Mouse (Mus musculus) midbrain, embryonic 10.5 days (tissue): Measurements from ENCODE around the gene Ccdc190. TPM values are rescaled to one million over a fixed set of nuclear protein-coding genes. Genes with fewer than 3 reads are reported as not detected.
A peak's percentile ranks its signal among the peaks of the same experiment; 100 is the strongest.

Experiments
- DNase-seq: peaks from one replicate; pipeline ENCODE4 v3.0.0-alpha.2; 2017; ENCODE audit warnings: low spot score
- H3K27ac ChIP-seq: fragments of 300-500 bp; sonication (generic); replicated peaks from 2 replicates; pipeline ENCODE4 v1.5.1; 2016; ENCODE audit warnings: mild to moderate bottlenecking
- H3K27me3 ChIP-seq: fragments of 300-500 bp; sonication (generic); 2 replicates; pipeline ENCODE4 v1.6.1; 2016; ENCODE audit warnings: low read depth, mild to moderate bottlenecking; ENCODE audit not compliant: poor library complexity, severe bottlenecking
- H3K36me3 ChIP-seq: fragments of 300-500 bp; sonication (generic); 2 replicates; pipeline ENCODE4 v1.6.1; 2016; ENCODE audit warnings: mild to moderate bottlenecking, moderate library complexity
- H3K4me1 ChIP-seq: fragments of 300-500 bp; sonication (generic); 2 replicates; pipeline ENCODE4 v1.6.1; 2016
- H3K4me3 ChIP-seq: fragments of 300-500 bp; sonication (generic); 2 replicates; pipeline ENCODE4 v1.5.1; 2016; ENCODE audit warnings: mild to moderate bottlenecking, moderate library complexity
- H3K9me3 ChIP-seq: fragments of 300-500 bp; sonication (generic); replicated peaks from 2 replicates; pipeline ENCODE4 v1.6.1; 2016; ENCODE audit warnings: mild to moderate bottlenecking
- WGBS: fragments of 180-500 bp; shearing (Covaris S2); methylation state at CpG from one replicate; pipeline ENCODE4 v1.1.7; 2016; 5-methylcytosine and 5-hydroxymethylcytosine counted together
- polyA plus RNA-seq: library from polyadenylated mRNA; unstranded; fragments of >200 nt; fragmentation: Nextera tagmentation; extraction: Ambion mirVana; gene quantifications from 2 replicates; pipeline ENCODE4 v1.2.1, GENCODE M21; 2016

Gene Ccdc190
- 0.30 and 0.41 TPM in 2 replicates for polyA plus RNA-seq

DNA sequence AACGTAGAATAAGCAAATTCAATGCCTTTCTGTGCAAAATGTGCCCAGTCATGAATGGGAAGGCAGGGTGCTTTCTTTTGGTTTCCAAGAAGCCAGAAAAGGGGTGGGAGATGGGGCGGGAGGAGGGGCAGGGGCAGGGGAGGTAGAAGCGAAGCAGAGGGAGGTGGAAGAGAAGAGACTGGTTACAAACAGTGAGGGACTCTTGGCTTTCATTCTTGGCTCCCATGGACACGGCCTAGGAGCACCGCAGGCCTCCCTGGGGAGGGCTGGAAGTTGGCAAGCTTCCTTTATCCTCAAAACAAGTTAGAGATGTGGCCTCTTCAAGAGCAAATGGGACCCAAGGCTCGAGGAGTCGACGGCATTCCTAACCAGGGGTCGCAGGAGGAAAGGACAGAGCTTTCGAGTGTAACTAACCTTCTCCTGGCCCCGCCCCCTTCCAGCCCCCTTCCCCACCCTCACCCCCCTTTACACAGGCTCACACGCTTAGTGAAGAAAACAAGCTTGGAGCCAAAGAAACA is at the start of gene Ccdc190:
Gene Ccdc190, plus strand, starts transcription at position 195 of the 518 bp plus-strand sequence.
- Histone ChIP-seq H3K27me3 (0 out of 2 replicates have a peak, but pooled peaks cover 8% of the 10 kb centered on the region), H3K9me3 (no peaks in the 10 kb centered on the region), H3K36me3 (no peaks in the 10 kb centered on the region), H3K4me3 (peak within 1 kb of the TSS; percentile 40), H3K27ac (peak within 1 kb of the TSS; percentile 79), H3K4me1 (peaks cover 37% of the 10 kb centered on the region)
- DNase-seq: peak; percentile 53
- 11% methylated on average over 12 of the region's 12 CpGs for WGBS

DNA sequence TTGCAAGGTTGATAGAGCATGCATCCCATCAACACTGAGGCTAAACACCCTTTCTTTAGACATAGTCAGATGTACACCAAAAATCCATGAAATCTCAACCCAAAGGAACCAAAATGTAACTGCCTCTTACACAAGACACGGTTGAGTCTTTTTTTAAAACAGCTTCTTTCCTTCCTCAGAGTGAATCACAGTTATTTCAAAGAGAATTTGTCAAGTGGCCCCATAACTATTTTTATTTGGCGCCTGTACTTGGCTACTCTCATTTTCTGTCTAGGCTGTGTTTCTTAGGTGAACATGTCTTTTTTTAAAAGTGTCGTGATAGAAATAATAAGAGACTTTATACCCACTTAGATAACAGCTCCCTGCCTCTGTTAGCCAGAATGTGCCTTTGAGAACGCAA is 49.4 kb upstream of the Ccdc190 start:
- WGBS: 90% methylated on average over 4 of the region's 4 CpGs

DNA sequence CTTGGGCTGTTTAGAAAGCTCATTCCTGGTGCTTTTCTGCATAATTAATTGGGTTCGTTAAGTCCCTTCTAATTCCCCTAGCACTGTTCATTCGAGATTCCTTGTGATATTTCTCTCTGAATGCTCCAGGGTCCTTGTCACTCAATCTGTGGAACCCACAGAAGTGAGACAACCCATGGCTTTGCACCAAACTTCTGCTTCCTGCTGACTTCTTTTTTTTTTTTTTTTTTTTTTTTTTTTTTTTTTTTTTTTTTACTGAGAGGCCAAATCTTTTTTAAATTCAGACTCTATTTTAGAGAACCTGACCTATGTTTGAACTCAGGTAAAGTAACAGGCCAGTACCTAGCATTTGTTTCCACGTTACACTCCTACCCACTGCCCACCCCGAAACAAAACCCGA is 48.3 kb upstream of the Ccdc190 start:
- no peaks in the 10 kb centered on the region for H3K4me1 ChIP-seq
- no peak for DNase-seq
- no peaks in the 10 kb centered on the region for H3K36me3 ChIP-seq
- no peak overlapping the region for H3K27ac ChIP-seq
- no peaks in the 10 kb centered on the region for H3K9me3 ChIP-seq
- H3K27me3 ChIP-seq: no peaks in the 10 kb centered on the region
- 92% methylated on average over 5 of the region's 5 CpGs for WGBS
- H3K4me3 ChIP-seq: no peak overlapping the region

More for the DNA sequence above, 49.4 kb upstream of the Ccdc190 start:
- Histone ChIP-seq H3K36me3 (no peaks in the 10 kb centered on the region), H3K27me3 (no peaks in the 10 kb centered on the region), H3K4me3 (no peak overlapping the region), H3K9me3 (no peaks in the 10 kb centered on the region), H3K4me1 (no peaks in the 10 kb centered on the region), H3K27ac (no peak overlapping the region)
- no peak for DNase-seq

DNA sequence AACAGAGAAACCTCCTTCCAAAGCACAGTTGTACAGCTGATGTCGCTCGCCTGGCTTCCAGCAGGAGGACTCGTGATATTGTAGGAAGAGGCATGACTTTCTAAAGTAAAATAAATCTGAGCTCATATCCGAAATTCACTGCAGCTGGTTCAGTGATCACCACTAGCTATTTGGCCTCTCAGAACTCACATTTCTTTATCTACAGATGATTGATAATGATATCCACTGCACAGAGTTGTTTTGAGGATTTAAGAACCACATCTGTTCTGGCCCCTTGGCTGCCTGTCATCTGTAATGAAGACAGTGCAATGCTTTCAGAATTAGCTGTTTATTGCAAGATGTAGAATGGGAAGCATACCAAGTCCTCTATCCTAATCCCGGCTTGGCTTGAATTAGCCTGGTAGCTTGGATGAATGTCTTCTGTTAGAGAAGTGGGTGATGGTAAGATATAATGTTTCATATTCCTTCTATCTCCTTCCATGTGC is 45.3 kb upstream of the Ccdc190 start:
- Histone ChIP-seq H3K27me3 (no peaks in the 10 kb centered on the region), H3K4me3 (no peak overlapping the region), H3K36me3 (no peaks in the 10 kb centered on the region), H3K27ac (no peak overlapping the region), H3K4me1 (no peaks in the 10 kb centered on the region), H3K9me3 (no peaks in the 10 kb centered on the region)
- DNase-seq: no peak
- 90% methylated on average over 5 of the region's 5 CpGs for WGBS

DNA sequence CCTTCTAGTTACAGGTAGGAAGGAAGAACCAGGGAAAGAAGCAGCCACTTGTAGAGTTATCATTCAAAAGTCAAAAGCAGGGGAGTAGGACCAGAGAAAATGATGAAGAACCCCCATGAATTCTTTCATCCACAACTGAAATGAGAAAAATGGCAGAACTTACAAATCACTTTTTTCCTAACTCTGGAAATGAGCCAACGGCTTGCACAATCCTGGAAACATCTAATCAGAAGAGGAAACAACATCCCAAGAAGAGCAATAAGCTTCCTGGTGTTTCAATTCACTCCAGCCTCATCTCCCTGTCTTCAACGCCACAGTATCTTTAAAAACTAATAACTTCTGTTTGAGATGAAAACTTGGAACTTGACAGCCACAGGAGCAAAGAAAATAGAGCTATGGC is 39.2 kb upstream of the Ccdc190 start:
- Histone ChIP-seq H3K4me3 (no peak overlapping the region), H3K27ac (no peak overlapping the region), H3K36me3 (no peaks in the 10 kb centered on the region), H3K4me1 (no peaks in the 10 kb centered on the region), H3K27me3 (no peaks in the 10 kb centered on the region), H3K9me3 (no peaks in the 10 kb centered on the region)
- WGBS: 80% methylated on average over 2 of the region's 2 CpGs
- DNase-seq: no peak

DNA sequence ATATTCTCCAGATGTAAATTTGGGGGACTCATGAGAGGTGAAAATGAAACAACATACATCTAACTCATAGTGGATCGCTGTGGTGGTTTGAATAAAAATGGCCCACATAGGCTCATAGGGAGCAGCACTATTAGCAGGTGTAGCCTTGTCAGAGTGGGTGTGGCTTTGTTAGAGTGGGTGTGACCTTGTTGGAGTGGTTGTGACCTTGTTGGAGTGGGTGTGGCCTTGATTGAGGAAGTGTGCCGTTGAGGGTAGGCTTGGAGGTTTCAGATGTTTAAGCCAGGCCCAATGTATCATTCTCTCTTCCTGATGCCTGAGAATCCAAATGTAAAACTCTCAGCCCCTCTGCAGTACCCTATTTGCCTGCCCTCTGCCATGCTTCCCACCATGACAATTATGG is 34.5 kb upstream of the Ccdc190 start:
- no peaks in the 10 kb centered on the region for H3K9me3 ChIP-seq
- 93% methylated on average over 2 of the region's 2 CpGs for WGBS
- no peaks in the 10 kb centered on the region for H3K36me3 ChIP-seq
- H3K27ac ChIP-seq: no peak overlapping the region
- DNase-seq: no peak
- H3K4me3 ChIP-seq: no peak overlapping the region
- no peaks in the 10 kb centered on the region for H3K27me3 ChIP-seq
- H3K4me1 ChIP-seq: no peaks in the 10 kb centered on the region

DNA sequence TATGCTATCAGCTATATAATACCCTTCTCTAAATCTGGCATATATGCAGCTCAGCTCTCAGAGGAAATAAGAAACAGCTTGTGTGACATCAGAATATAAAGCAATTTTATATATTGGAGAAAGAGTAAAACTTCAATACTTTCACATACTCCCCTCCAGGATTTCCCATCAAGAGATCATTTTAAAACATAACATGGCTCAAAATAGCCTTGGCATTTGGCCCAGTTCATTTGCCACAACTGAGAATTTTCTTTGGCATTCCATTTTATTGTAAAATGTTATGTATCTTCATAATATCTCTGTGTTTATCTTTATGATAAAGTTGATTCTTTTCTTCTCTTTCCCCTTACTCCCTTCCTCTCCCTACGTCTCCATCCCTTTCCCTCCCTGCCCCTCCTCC is 32.8 kb upstream of the Ccdc190 start:
- no peaks in the 10 kb centered on the region for H3K4me1 ChIP-seq
- 76% methylated on average over 1 of the region's 1 CpGs for WGBS
- no peaks in the 10 kb centered on the region for H3K36me3 ChIP-seq

DNA sequence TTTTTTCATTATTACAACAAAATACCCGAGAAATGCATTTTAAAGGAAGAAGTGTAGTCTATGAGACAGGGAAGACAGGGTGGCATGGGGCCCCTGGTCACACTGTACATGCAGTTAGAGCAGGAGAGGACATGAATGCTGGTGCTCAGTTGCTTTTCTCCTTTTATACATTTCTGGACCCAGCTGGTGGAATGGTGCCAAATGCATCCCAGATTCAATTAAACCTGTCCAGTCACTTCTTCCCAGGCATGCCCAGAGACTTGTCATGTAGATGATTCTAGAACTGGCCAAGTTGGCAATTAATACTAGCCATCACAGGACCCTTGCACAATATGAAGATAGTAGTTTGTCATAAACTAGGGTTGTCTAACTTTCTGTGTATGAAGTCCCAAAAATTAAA is 30.5 kb upstream of the Ccdc190 start:
- H3K4me3 ChIP-seq: no peak overlapping the region
- H3K27ac ChIP-seq: no peak overlapping the region
- H3K4me1 ChIP-seq: no peaks in the 10 kb centered on the region
- no peaks in the 10 kb centered on the region for H3K9me3 ChIP-seq
- no peaks in the 10 kb centered on the region for H3K27me3 ChIP-seq
- DNase-seq: no peak
- 72% methylated on average over 1 of the region's 1 CpGs for WGBS
- no peaks in the 10 kb centered on the region for H3K36me3 ChIP-seq

More for the DNA sequence above, 32.8 kb upstream of the Ccdc190 start:
- Histone ChIP-seq H3K4me3 (no peak overlapping the region), H3K27ac (no peak overlapping the region), H3K27me3 (no peaks in the 10 kb centered on the region), H3K9me3 (no peaks in the 10 kb centered on the region)
- DNase-seq: no peak

DNA sequence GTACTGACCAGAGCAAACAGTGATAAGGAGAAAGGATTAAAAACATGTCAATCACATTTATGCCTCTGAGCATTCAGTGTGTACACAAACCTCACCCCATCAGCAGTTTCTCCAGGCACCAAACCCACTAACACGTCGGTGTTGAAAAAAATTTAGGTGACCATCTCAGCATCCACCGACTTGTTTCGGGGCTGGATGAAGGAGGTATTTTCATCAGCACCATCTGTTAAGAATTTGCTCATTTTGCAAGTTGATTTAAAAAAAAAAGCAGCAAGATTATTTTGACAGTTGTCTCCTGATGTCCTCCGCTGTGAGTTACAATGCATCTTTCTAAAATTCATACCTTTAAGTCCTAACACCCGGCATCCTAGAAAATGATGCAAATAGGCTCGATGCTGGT is 29.8 kb upstream of the Ccdc190 start:
- Histone ChIP-seq H3K27ac (no peak overlapping the region), H3K27me3 (no peaks in the 10 kb centered on the region), H3K4me3 (no peak overlapping the region), H3K4me1 (no peaks in the 10 kb centered on the region), H3K36me3 (no peaks in the 10 kb centered on the region), H3K9me3 (no peaks in the 10 kb centered on the region)
- WGBS: 89% methylated on average over 7 of the region's 7 CpGs
- DNase-seq: no peak

DNA sequence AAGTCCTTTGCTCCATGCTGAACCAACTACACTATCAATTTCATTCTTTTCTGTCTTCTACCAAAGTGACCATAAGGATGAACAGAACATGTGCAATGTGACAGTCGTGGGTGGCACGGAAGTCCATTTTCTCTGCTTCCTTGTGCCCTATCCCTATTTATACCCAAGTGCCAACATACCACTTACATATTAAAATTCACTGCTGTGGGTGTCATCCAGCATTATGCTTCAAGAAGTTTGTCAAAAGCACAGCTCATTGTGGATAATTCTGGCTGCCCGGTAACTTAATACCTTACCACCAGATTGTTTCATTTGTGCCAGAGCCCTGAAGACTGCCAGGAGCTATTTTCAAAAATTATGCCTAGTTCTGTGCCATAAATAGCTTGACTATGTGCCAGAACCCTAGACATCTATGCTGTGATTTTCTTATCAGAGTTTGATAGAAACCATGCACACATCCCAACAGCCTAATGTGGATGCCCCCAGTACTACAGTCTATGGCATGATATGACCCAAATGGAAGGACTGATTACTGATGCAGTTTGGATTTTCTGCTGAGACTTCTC is 27.6 kb upstream of the Ccdc190 start:
- H3K4me3 ChIP-seq: no peak overlapping the region
- H3K36me3 ChIP-seq: no peaks in the 10 kb centered on the region
- H3K9me3 ChIP-seq: no peaks in the 10 kb centered on the region
- DNase-seq: no peak
- H3K27me3 ChIP-seq: no peaks in the 10 kb centered on the region
- no peaks in the 10 kb centered on the region for H3K4me1 ChIP-seq
- 97% methylated on average over 3 of the region's 3 CpGs for WGBS
- no peak overlapping the region for H3K27ac ChIP-seq

DNA sequence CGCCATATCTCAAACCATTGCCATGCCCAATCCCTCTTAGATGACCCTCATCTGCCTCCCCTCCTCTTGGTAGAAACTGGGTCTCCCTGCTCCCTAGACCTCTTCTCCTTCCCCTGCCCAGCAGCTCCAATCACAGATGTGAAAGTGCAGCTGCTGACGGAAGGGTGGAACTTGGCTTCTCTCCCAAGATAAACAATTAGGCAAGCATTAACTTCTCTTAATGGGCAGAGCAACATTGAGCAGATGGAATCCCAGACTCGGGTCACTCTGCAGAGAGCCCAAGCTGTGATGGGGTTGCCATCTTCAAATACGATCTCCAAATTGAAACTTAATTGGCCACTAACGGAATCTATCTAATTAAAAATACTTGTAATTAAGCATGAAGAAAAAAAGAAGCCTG is 19.3 kb upstream of the Ccdc190 start:
- Histone ChIP-seq H3K27me3 (no peaks in the 10 kb centered on the region), H3K27ac (no peak overlapping the region), H3K4me1 (no peaks in the 10 kb centered on the region), H3K4me3 (no peak overlapping the region), H3K9me3 (no peaks in the 10 kb centered on the region), H3K36me3 (no peaks in the 10 kb centered on the region)
- 91% methylated on average over 5 of the region's 5 CpGs for WGBS
- DNase-seq: no peak

DNA sequence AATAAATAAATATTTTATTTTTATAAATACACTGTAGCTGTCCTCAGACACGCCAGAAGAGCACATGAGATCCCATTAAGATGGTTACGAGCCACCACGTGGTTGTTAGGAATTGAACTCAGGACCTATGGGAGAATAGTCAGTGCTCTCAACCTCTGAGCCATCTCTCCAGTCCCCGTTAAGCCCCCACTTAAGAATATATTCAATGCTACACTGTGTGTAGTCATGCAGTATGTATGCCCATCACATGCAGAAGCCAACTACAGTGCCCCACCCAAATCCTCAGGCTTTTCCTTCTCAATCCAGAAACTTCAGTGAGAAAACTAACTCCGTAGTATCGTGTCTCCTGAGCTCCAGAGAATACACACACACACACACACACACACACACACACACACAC is 18.8 kb upstream of the Ccdc190 start:
- Histone ChIP-seq H3K9me3 (no peaks in the 10 kb centered on the region), H3K4me1 (no peaks in the 10 kb centered on the region), H3K27me3 (no peaks in the 10 kb centered on the region), H3K36me3 (no peaks in the 10 kb centered on the region), H3K4me3 (no peak overlapping the region), H3K27ac (no peak overlapping the region)
- WGBS: 95% methylated on average over 6 of the region's 6 CpGs
- DNase-seq: no peak

DNA sequence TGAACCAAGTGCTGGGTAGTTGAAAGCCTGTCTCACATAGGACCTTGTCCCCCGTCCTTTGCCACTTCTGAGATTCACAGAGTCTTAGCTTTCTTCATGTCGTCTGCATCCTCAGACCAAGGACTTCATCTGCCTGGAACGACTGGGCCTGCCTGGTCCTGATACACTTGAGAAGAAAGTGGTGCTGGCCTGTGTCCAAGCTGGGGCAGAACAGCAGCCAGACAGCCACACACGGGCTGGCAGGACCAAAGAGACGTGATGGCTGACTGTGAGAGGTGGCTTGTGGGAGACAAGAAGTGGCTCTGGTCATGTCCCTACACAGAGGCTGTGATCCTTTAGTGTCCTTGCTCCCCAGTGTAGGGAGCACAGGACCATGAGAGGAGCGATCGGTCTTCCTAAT is 17.7 kb upstream of the Ccdc190 start:
- Histone ChIP-seq H3K36me3 (no peaks in the 10 kb centered on the region), H3K4me3 (no peak overlapping the region), H3K4me1 (no peaks in the 10 kb centered on the region), H3K27ac (no peak overlapping the region), H3K9me3 (no peaks in the 10 kb centered on the region), H3K27me3 (no peaks in the 10 kb centered on the region)
- WGBS: 91% methylated on average over 7 of the region's 7 CpGs
- DNase-seq: no peak
